Mouse (Mus musculus) midbrain, embryonic 10.5 days (tissue): ENCODE data around the gene Lmbrd1. TPM values are rescaled to one million over a fixed set of nuclear protein-coding genes. Genes with fewer than 3 reads are reported as not detected.

Experiments used
- DNase-seq: peaks from one replicate; pipeline ENCODE4 v3.0.0-alpha.2; 2017; ENCODE audit warnings: low spot score
- H3K27ac ChIP-seq: fragments of 300-500 bp; sonication (generic); replicated peaks from 2 replicates; pipeline ENCODE4 v1.5.1; 2016; ENCODE audit warnings: mild to moderate bottlenecking
- H3K27me3 ChIP-seq: fragments of 300-500 bp; sonication (generic); 2 replicates; pipeline ENCODE4 v1.6.1; 2016; ENCODE audit warnings: low read depth, mild to moderate bottlenecking; ENCODE audit not compliant: poor library complexity, severe bottlenecking
- H3K36me3 ChIP-seq: fragments of 300-500 bp; sonication (generic); 2 replicates; pipeline ENCODE4 v1.6.1; 2016; ENCODE audit warnings: mild to moderate bottlenecking, moderate library complexity
- H3K4me1 ChIP-seq: fragments of 300-500 bp; sonication (generic); 2 replicates; pipeline ENCODE4 v1.6.1; 2016
- H3K4me3 ChIP-seq: fragments of 300-500 bp; sonication (generic); 2 replicates; pipeline ENCODE4 v1.5.1; 2016; ENCODE audit warnings: mild to moderate bottlenecking, moderate library complexity
- H3K9me3 ChIP-seq: fragments of 300-500 bp; sonication (generic); replicated peaks from 2 replicates; pipeline ENCODE4 v1.6.1; 2016; ENCODE audit warnings: mild to moderate bottlenecking
- WGBS: fragments of 180-500 bp; shearing (Covaris S2); methylation state at CpG from one replicate; pipeline ENCODE4 v1.1.7; 2016; 5-methylcytosine and 5-hydroxymethylcytosine counted together
- polyA plus RNA-seq: library from polyadenylated mRNA; unstranded; fragments of >200 nt; fragmentation: Nextera tagmentation; extraction: Ambion mirVana; gene quantifications from 2 replicates; pipeline ENCODE4 v1.2.1, GENCODE M21; 2016

Gene Lmbrd1
- polyA plus RNA-seq, 1 experiment from 2014 or later = 24.4 TPM

DNA sequence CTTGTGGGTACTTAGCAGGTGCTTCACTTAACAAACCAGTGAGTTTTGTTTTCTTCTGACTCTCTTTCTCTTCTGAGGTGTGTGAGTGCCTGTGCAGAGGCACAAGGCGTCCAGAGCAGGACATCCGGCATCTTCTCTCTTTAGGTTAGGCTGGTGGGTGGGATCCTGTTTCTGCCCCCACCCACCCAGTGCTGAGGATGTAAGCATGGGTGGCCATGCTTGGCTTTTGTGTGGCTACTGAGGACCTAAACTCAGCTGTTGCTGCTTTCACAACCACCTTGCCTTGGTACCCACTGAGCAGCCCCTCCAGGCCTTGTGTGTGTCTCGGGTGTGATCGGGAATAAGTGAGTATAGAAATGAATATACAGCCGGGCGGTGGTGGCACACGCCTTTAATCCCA, 7.2 kb downstream of the Lmbrd1 start:
- peaks cover 36% of the 10 kb centered on the region for H3K36me3 ChIP-seq
- no peak overlapping the region for H3K27ac ChIP-seq
- H3K9me3 ChIP-seq = no peaks in the 10 kb centered on the region
- no peaks in the 10 kb centered on the region for H3K27me3 ChIP-seq
- 96% methylated on average over 7 of the region's 7 CpGs for WGBS
- DNase-seq = no peak
- no peaks in the 10 kb centered on the region for H3K4me1 ChIP-seq
- H3K4me3 ChIP-seq = no peak overlapping the region

DNA sequence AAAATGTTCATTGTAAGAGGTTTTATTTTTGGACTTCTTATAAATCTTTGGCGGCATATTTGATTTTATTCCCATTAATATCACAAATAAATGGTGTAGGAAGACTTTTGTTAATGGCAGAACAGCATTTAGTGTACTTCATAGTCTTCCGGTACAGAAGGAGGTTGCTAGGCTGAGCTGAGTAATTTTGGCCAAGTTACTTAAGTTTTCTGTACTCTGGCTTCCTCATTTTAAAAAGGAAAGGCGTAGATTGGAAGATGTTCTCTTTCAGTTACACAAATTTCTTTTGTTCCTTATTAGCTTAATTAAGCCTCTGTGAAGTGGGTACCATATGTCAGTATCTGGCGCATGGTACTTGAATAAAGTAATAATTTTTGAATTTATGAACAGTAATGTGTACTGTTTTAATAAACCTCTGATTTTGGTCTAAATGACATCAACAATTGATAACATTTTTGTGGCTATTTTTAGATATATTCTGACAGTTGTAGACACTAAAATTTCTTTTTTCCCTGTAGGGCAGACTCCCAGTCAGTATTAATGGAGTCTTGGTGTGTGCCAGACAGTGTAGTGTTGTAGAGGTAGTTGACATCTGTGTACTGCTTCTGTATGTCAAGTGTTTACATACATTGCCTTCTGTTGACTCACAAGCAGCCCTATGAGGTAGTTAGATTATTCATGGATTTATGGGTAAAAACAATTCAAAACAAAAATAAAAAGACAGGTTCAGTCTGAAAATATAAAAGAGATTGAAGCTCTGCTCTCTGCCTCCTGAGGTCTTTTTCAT, 8.0 kb downstream of the Lmbrd1 start:
- Histone ChIP-seq H3K9me3 (no peaks in the 10 kb centered on the region), H3K36me3 (peaks cover 36% of the 10 kb centered on the region), H3K27ac (no peak overlapping the region), H3K4me1 (no peaks in the 10 kb centered on the region), H3K4me3 (no peak overlapping the region), H3K27me3 (no peaks in the 10 kb centered on the region)
- DNase-seq = no peak
- 96% methylated on average over 4 of the region's 4 CpGs for WGBS

DNA sequence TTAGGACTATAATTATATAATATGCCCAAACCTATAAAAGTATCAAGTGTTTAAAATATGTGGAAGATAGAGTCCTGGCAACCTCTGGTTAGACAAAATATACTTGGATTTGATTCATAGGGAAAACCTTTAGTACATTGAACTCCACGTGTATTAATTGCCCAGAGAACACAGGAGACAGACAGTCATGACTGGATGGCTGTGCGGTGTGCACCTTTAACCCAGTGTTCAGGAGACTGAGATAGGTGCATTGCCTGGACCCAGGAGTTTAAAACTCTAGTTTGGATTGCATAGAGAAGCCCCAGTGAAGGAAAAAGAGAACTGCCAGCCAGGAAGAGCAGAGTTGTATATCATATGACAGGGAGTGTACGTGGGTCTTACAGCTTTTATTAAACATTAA, 19.2 kb downstream of the Lmbrd1 start:
- DNase-seq = no peak
- H3K36me3 ChIP-seq = peaks cover 10% of the 10 kb centered on the region
- H3K4me3 ChIP-seq = no peak overlapping the region
- 94% methylated on average over 3 of the region's 3 CpGs for WGBS
- H3K27me3 ChIP-seq = no peaks in the 10 kb centered on the region
- no peaks in the 10 kb centered on the region for H3K9me3 ChIP-seq
- no peak overlapping the region for H3K27ac ChIP-seq
- H3K4me1 ChIP-seq = peaks cover 6% of the 10 kb centered on the region

DNA sequence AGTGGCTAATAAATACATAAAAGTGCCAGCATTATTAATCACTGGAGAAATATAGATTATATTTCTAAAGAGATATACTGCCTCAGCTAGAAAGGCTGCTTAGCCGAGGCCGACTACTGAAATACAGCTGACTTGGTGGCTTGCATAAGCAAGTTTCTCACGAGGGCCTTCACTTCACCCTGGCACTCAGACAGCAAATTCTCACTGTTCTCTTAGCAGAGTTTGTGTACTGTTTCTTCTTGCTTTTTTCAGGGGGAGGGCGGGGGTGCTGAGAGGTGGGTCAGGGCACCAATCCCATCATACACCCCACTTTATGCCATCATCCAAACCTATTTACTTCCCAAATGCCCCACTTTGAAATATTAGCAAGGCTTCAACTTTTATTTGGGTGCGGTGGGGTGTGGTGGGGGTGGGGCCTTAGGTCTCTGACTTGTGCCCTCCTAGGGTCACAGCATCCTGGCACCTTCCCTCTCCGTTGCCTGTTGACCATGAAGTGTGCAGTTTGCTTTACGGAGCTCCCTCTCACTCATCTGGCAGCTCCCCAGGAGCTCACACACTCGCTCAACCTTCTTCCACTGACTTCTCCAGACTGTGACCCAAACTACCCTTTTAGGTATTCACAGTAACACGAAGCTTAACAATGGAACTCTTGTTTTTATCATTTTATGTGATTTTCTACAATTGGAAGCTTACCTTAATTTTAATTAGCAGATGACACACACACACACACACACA, 19.9 kb downstream of the Lmbrd1 start:
- DNase-seq = no peak
- Histone ChIP-seq H3K27ac (no peak overlapping the region), H3K36me3 (peaks cover 4% of the 10 kb centered on the region), H3K27me3 (no peaks in the 10 kb centered on the region), H3K4me1 (peaks cover 6% of the 10 kb centered on the region), H3K9me3 (no peaks in the 10 kb centered on the region), H3K4me3 (no peak overlapping the region)
- 70% methylated on average over 9 of the region's 9 CpGs for WGBS

DNA sequence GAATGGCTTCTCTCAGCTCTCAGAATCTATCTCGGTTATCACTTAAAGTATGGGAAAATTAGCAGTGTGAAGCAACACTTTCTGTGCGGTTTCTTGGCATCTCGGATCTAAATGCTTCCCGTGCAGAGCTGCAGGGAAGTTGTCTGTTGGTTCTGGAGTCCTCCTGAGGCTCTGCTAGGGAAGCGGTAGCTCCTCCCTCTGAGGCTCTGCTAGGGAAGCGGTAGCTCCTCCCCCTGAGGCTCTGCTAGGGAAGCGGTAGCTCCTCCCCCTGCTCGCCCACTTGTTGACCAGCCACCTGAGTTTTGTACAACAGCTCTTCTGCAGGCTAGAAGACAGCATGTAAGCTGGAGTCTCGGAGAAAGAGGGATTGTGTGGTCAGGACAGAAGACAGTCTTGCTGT, 20.9 kb downstream of the Lmbrd1 start:
- no peaks in the 10 kb centered on the region for H3K9me3 ChIP-seq
- H3K4me1 ChIP-seq = peaks cover 6% of the 10 kb centered on the region
- no peaks in the 10 kb centered on the region for H3K27me3 ChIP-seq
- H3K36me3 ChIP-seq = no peaks in the 10 kb centered on the region
- H3K4me3 ChIP-seq = no peak overlapping the region
- H3K27ac ChIP-seq = no peak overlapping the region
- 23% methylated on average over 9 of the region's 9 CpGs for WGBS
- DNase-seq = peak; percentile 24

DNA sequence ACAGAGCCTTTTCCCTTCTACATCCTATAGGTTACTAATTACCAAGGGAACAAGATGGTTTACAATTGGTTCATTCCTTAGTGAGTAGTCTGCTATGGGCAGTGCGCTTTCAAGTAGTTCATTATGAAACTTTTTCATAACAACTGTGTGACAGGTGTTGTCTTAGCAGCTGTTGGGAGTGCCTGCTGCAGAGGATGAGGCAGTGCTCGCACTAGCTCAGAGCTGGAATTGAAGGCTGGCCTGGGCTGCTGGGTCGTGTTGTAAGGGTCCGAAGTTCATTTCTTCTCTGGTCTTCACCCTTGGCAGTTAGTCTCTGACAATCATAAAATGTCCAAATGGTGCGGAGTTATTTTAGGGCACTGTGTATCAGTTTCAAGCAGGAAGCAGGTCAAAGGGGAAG, 21.8 kb downstream of the Lmbrd1 start:
- 92% methylated on average over 5 of the region's 5 CpGs for WGBS
- H3K4me1 ChIP-seq = peaks cover 6% of the 10 kb centered on the region
- no peak for DNase-seq
- no peaks in the 10 kb centered on the region for H3K27me3 ChIP-seq
- H3K36me3 ChIP-seq = 0 out of 2 replicates have a peak, but pooled peaks cover 4% of the 10 kb centered on the region
- no peaks in the 10 kb centered on the region for H3K9me3 ChIP-seq
- no peak overlapping the region for H3K27ac ChIP-seq
- no peak overlapping the region for H3K4me3 ChIP-seq

DNA sequence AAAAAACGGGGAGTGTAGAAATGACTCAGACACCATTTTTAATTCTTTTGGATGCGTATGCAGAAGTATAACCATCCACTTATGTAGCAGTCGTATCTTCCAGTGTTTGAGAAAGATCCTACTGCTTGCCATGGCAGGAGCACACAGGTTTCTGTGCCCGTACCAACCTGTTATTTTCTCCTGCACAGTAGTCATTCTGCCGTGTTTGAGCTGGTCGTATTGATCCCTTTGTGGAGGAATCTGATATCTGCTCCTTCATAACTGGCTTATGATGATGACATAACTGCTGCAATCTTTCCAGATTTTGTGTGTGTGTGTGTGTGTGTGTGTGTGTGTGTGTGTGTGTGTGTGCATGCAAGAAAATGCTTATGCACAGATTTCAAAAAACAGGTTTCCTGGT, 25.4 kb downstream of the Lmbrd1 start:
- no peaks in the 10 kb centered on the region for H3K9me3 ChIP-seq
- H3K27ac ChIP-seq = no peak overlapping the region
- peaks cover 26% of the 10 kb centered on the region for H3K36me3 ChIP-seq
- peaks cover 6% of the 10 kb centered on the region for H3K4me1 ChIP-seq
- no peaks in the 10 kb centered on the region for H3K27me3 ChIP-seq
- WGBS = 90% methylated on average over 6 of the region's 6 CpGs
- no peak overlapping the region for H3K4me3 ChIP-seq
- DNase-seq = no peak

DNA sequence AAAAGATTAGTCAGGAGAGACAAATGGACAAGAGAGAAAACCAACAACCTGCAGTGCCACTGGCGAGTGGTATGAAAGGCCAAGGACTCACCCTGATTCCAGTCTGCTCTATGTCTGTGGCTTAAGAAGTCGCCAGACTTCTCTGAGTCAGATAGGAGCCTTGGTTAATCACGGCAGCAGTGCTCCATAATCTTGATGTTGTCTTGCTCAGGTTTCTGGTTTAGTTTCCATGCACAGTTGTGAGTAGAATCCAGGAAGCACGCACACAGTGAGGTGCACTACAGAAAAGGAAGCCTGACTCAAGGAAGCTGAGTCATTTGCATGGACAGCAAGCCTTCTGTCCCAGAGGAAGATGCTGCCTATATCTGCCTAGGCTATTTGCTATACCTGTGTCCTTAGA, 37.9 kb downstream of the Lmbrd1 start:
- Histone ChIP-seq H3K27me3 (no peaks in the 10 kb centered on the region), H3K4me3 (no peak overlapping the region), H3K36me3 (peaks cover 41% of the 10 kb centered on the region), H3K4me1 (no peaks in the 10 kb centered on the region), H3K27ac (no peak overlapping the region), H3K9me3 (peaks cover 20% of the 10 kb centered on the region; the same call in 1 of the 2 replicates)
- WGBS = 92% methylated on average over 4 of the region's 4 CpGs
- no peak for DNase-seq

DNA sequence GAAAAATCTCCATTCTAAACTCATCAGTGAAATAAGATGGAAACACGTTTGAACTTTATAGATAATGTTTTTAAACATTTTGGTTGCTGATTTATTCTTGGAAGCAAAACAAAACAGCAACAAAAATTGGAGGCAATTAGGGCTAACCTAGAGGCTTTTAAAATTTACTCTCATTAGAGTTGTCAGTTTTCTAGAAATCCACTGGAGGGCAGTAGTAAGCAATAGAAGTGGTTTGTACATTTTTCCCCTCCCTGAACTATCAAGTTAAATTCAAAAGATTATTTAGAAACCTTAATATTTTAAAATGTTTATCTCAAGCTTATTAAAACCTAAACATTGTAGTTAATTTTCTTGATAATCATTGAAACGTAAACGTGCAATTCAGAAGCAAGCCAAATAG, 41.2 kb downstream of the Lmbrd1 start:
- H3K4me1 ChIP-seq = no peaks in the 10 kb centered on the region
- H3K27ac ChIP-seq = no peak overlapping the region
- H3K4me3 ChIP-seq = no peak overlapping the region
- H3K9me3 ChIP-seq = peaks cover 20% of the 10 kb centered on the region; the same call in 1 of the 2 replicates
- WGBS = 69% methylated on average over 3 of the region's 3 CpGs
- no peak for DNase-seq
- H3K36me3 ChIP-seq = peaks cover 38% of the 10 kb centered on the region
- H3K27me3 ChIP-seq = no peaks in the 10 kb centered on the region

DNA sequence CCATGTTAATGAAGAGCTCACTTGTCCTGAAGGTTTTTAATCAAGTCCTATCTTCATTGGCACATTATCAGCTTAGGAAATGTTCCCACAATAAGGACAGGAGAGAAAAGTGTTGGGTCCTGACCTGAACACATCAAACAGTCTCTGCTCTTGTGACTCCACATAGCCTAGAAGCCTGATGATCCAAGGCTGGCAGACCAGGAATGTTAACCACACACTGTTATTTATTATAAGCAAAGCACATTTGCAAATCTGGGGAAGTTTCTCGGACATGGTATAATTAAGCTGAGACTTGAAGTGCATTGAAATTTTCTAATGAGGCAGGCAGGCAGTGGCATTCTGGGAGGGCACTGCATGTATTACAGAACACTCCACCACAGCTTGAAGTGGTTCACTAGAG, 41.8 kb downstream of the Lmbrd1 start:
- H3K36me3 ChIP-seq = peaks cover 32% of the 10 kb centered on the region
- H3K4me1 ChIP-seq = no peaks in the 10 kb centered on the region
- H3K27ac ChIP-seq = no peak overlapping the region
- no peaks in the 10 kb centered on the region for H3K27me3 ChIP-seq
- DNase-seq = no peak
- H3K4me3 ChIP-seq = no peak overlapping the region
- WGBS = 95% methylated on average over 1 of the region's 1 CpGs
- H3K9me3 ChIP-seq = peaks cover 20% of the 10 kb centered on the region; the same call in 1 of the 2 replicates

DNA sequence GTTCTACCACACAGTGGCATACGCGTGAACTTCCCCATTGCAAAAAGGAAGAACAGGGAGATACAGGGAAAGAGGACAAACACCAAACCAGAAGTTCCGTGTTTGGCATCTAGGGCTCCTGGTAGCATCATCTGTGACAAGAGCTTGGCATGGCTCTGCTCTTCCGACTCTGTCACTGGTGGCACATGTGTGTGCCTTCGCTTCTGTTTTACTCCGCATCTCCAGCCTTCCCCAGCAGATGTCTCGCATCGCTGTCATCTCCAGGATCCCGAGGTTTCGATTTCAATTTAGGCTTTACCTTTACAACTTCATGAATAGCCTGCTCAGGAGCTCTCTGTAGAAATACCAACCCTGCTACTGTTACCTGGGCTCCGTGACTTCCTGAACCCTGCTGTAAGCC, 51.4 kb downstream of the Lmbrd1 start:
- Histone ChIP-seq H3K27ac (no peak overlapping the region), H3K9me3 (no peaks in the 10 kb centered on the region), H3K4me1 (no peaks in the 10 kb centered on the region), H3K27me3 (no peaks in the 10 kb centered on the region), H3K36me3 (peaks cover 60% of the 10 kb centered on the region), H3K4me3 (no peak overlapping the region)
- DNase-seq = no peak
- WGBS = 98% methylated on average over 11 of the region's 11 CpGs

DNA sequence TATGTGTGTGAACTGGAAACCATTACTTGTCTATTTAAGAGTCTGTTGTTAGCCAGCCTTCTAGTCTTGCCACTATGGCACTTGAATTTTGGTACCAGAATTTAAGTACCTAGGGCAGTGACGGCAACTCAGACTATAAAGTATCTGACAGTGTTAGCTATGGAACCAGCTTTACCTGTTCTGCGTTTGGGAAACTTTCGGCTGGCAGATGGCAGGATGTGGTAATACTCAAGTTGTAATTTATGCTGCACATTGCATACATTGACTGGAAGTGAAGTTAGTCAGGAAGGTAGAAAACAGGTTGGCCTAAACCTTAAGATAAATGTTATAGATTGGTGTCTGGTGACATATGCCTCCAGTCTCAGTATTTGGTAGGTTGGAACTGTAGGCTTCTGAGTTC, 53.9 kb downstream of the Lmbrd1 start:
- H3K36me3 ChIP-seq = peaks cover 61% of the 10 kb centered on the region
- 94% methylated on average over 3 of the region's 3 CpGs for WGBS
- no peak for DNase-seq
- no peak overlapping the region for H3K27ac ChIP-seq
- no peaks in the 10 kb centered on the region for H3K27me3 ChIP-seq
- H3K4me3 ChIP-seq = no peak overlapping the region
- no peaks in the 10 kb centered on the region for H3K9me3 ChIP-seq
- no peaks in the 10 kb centered on the region for H3K4me1 ChIP-seq

DNA sequence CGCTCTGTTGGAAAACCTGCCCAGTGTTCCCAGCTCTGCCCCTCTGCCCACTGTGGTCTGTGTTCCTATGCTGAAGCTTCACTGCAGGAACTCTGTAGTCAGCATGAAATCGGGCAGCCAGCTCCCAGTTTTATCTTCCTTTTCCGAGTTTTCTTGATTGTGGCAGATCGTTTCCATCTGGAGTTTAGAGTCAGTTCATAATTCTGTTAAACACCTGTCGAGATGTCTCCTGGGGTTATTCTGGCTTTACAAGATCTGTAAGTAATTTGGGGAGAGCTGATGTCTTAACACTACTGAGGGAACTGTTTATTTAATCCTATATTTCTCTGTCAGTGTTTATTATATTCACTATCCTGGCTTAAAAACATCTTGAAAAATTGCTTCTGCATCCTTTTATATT, 56.4 kb downstream of the Lmbrd1 start:
- Histone ChIP-seq H3K27me3 (no peaks in the 10 kb centered on the region), H3K36me3 (peaks cover 46% of the 10 kb centered on the region), H3K4me3 (no peak overlapping the region), H3K27ac (no peak overlapping the region), H3K4me1 (no peaks in the 10 kb centered on the region), H3K9me3 (no peaks in the 10 kb centered on the region)
- no peak for DNase-seq
- 89% methylated on average over 5 of the region's 5 CpGs for WGBS
